Mouse (Mus musculus): ENCODE data around the gene Arhgef10l.
A peak's percentile ranks its signal among the peaks of the same experiment; 100 is the strongest.

Gene Arhgef10l

DNA sequence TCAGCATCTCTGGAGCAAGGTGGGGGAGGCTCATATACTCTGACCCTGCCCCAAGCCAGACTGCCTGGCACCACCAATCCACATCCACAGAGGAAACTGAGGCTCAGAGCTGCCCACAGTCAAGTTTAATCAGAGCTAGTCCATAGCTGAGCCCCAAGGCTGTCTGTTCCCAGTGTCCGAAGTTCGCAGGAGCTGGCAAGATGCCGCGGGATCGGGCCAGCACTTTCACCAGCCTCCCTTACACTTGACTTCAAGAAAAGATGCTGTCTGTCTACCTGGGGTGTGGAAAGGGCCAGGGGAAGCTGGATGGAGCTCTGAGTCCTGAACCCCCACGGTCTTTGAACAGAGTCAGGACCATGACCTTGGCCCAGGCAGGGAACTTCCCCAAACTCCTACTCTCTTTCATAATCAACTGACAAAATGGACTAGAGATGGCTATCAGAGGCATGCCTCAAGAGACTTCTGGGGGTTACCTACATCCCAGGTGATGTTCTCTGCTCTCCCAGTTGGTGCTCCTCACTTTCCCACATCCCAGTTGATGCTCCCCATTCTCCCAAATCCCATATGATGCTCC, 34.4 kb downstream of the Arhgef10l start:
- peak; percentile 48 for DNase-seq (ENCODE audit: low spot score)

GRCm38 (mm10) chr4:140630651-140631241, 35.1 kb downstream of the Arhgef10l start:
- DNase-seq (ENCODE audit: low spot score), result peak; percentile 66

DNA sequence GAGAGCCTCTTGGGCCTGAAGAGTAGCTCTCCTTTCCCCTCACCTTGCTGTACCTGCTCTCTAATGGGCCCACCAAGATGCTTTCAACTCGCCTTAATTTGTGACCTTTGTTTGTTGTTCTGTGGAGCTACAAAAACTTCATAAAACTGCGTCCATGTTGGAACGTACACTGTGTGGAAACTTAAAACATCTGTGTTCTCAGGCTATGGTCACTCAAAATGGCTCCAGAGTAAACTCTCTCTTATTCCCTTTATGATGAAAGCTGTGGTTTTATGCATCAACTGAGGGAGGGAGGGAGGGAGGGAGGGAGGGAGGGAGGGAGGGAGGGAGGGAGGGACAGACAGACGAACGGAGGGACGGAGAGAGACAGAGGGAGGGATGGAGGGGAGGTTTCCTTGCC, 35.7 kb downstream of the Arhgef10l start:
- DNase-seq (ENCODE audit: low spot score), result no peak

GRCm38 (mm10) chr4:140628971-140629370, 36.8 kb downstream of the Arhgef10l start:
- no peak for DNase-seq (ENCODE audit: low spot score)

DNA sequence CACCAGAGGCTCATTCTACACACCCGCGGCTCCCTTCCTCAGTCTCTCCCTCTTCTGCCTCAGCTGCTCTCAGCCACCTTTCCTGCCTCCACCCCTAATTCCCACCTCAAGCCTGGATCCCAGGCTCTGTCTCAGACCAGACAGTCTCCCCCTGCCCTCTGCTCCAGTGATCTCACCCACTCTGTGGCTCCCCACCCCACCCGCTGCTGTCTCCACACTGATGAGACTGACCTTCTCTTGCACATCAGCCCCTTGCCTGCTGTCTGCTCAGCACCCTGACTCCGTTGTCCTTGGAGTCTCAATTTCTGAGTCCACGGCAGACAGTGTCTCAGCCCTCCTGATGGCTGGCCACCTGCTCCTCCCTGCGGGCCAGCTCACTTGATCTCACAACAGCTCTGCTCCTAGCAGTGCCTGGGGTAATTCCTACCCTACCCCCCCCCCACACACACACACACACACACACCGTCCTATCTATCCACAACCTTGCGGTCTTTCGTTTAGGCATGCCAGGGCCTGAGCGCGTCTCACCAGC, 37.3 kb downstream of the Arhgef10l start:
- DNase-seq (ENCODE audit: low spot score), result no peak

DNA sequence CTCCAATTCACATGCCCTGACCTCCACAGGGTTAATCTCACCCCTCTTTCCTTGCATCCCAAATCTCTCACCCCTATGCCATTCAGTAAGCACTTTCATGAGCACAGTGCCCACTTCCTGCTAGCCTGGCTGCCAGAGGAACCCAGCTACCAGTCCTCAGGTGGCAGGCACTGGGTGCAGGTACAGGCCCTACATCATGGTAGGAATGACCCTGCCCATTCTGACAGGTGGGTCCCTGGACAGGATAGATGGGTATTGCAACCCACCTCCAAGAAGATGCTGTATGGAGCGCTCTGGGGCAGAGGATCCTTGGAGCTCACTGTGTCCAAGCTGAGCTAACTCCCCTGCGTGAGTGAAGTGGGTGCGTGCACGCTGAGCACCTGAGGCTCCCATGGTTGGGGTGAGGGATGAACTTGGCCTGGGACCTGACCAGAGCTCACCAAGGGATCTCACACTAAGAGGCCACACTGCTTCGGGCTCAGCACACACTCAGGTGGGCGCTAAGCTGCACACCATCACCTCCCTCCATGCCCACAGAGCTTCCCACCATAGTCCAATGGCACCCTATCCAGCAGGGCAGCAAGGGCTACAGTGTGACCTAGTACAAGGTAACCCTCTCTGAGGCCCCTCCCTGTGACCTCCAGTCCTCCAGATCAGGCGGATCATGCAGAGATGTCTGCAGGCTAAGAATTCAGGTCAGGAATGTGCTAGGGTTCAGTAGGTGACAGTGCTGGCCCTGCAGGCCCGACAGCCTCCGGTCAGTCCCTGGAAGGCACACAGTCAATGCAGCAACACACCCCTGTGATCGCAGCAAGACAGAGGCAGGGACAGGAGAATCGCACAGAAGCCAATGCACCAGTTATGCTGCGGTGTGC, 39.9 kb downstream of the Arhgef10l start:
- DNase-seq (ENCODE audit: low spot score), result no peak

GRCm38 (mm10) chr4:140624468-140625176, 41.2 kb downstream of the Arhgef10l start:
- DNase-seq (ENCODE audit: low spot score), result peak; percentile 33

GRCm38 (mm10) chr4:140624087-140624467, 41.7 kb downstream of the Arhgef10l start:
- DNase-seq (ENCODE audit: low spot score), result no peak

- DNase-seq (ENCODE audit: low spot score), result no peak
These were observed 43.0 kb downstream of the Arhgef10l start for GRCm38 (mm10) chr4:140622819-140623218.

- DNase-seq (ENCODE audit: low spot score), result no peak
These were observed 45.3 kb downstream of the Arhgef10l start for GRCm38 (mm10) chr4:140620496-140620895.

DNA sequence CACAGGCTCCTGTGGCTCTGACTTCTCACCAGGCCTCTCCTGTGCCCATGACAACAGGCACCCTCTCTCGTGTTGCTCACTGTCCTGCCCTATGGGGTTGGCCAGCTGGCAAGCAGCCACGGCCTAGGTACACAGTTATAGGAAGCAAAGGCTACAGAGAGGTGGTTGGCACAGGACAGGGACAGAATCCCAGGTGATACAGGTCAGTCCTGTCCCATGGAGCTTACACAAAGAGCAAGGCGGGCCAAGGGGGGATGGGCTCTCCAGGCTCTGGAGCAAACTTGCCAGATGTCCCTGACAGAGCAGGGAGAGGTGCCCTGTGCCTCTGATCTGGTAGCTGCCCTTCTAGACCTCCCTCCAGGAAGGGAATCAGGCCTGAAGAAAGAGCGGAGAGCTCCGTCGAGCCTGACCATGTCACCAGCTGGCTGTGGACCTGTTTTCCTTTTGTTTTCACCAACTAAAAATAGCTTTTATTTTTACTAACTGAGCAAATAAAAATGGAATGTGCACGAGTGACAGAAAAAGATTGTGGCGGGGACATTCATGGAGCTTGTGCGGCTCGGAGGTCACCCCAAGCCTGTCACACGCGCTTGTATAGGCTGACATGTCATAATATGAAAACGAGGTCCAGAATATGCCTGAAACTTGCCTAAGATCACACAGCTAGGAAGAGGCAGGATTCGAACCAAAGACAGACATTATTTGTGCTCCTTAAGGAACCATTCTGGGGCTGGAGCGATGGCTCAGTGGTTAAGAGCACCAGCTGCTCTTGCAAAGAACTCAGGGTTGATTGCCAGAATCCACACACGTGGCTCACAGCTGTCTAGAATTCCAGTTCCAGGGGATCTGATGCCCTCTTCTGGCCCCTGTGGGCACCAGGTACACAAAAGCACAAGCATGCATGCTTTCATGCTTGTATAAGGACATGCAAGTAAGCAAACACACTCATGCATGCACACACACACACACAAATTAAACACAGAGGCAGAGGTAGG, 48.1 kb downstream of the Arhgef10l start:
- no peak for DNase-seq (ENCODE audit: low spot score)

- DNase-seq (ENCODE audit: low spot score), result no peak
These were observed 48.9 kb downstream of the Arhgef10l start for GRCm38 (mm10) chr4:140616894-140617293.

- DNase-seq (ENCODE audit: low spot score), result no peak
These were observed 49.6 kb downstream of the Arhgef10l start for GRCm38 (mm10) chr4:140616196-140616595.

DNA sequence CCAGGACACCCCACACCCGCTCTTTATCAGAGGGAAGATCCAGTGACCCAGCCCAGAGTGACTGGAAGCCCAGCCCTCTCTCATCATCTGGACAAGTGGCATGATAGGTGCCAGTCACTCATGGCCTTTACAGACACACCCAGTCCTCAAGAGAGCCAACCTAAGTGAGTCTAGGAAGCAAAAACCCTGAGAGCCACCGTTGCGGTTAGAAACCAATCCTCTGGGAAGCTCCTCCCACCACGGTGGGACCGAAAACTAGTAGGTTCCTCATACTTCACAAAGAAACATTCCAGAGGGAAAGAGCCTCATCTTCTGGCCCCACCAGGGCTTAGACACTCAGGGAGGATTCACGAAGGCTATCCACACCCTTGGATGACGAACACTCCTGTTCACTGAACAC, 50.0 kb downstream of the Arhgef10l start:
- DNase-seq (ENCODE audit: low spot score), result no peak

DNA sequence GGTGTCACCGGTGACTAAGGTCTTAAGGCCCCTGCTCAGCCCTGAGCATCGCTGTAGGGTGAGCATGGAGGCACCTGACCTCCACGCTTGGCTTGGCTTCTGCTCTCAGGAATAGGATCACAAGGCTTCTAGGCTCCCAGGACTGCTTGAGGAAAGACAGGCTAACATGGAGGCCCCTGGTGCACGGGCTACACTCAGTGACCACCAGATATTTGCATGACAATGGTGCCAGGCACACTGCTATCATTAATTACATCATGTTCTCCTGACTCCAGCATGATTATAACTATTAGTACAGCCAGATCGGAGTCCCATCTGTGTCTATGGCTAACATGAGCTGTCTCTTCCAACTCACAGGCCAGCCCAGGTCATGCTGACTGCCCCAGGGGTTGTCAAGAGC, 51.3 kb downstream of the Arhgef10l start:
- DNase-seq (ENCODE audit: low spot score), result no peak

- DNase-seq (ENCODE audit: low spot score), result no peak
These were observed 51.7 kb downstream of the Arhgef10l start for GRCm38 (mm10) chr4:140614145-140614544.

DNA sequence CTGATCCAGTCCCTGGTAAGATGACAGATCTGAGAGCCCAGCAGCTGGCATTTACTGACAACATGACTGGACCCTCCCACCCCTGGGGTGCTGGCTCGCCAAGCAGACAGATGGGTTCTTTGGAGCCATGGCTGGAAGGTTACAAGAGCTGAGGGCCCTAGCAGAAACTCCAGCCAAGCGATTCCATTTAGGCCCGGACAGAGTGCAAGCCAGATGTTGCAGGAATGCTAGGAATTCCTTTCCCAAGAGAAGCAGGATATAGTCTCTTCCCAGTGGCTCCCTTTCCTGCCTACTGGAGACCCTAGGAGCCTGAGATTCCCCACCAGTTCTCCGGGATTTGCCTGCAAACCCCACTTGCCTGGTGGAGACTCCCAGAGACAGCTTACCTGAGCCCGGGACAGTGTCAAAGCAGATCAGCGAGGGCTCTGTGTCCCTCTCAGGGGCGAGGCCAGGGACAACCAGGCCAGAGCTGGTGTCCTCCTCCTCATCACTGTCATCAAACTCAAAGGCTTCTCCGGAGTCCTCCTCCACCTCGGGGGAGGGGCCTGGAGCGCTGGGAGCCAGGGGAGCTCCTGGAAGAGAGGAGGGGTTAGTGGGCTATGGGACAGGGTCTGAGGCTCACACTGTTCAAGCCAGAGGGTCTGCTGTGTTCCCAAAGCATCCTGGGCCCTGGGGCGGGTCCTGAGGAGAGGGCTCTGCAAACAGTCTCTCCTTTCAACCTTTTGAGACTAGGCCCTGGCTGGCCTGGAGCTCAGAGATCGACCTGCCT, 54.8 kb downstream of the Arhgef10l start:
- DNase-seq (ENCODE audit: low spot score), result no peak

DNA sequence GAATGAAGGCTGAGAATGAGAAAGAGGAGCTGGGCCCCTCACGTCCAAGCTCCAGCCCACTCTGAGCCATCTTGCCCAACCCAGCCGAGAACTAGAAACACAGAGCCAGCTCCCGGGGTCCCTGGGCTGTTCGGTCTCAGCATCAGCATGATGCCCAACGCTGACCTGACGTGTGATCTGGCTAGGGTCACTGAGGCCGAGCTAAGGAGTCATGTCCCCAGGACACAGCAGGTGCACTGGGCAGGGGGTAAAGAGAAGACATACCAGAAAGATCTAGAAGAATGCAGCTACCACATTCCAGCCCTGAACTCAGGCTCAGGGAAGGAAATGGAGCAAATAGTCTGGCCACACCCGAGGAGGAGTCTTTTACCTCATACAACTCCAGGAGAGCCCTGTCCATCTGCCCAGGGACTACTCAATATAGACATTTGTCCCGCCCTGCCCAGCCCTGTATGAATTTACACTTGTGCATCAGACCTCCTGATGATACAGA, 57.5 kb downstream of the Arhgef10l start:
- no peak for DNase-seq (ENCODE audit: low spot score)

GRCm38 (mm10) chr4:140606779-140607178, 59.0 kb downstream of the Arhgef10l start:
- DNase-seq (ENCODE audit: low spot score), result no peak

- DNase-seq (ENCODE audit: low spot score), result no peak
These were observed 59.6 kb downstream of the Arhgef10l start for GRCm38 (mm10) chr4:140606197-140606596.

All from ovary, postnatal 36 days (tissue).